Mouse (Mus musculus): ENCODE measurements at regions not wholly inside any gene's neighbourhood (a gene's known extent, or its start where the extent isn't known, plus 50 kb on each side); places are given as distances from the start of the nearest gene placed in this dataset.

- no peak for DNase-seq (ENCODE audit: low spot score in 2 of 2)
- H3K4me3 ChIP-seq: no peak overlapping the region
- TF ChIP-seq CTCF (conservative IDR thresholded peaks at IDR 0.05): no peak
- no peak overlapping the region for H3K27ac ChIP-seq
These were observed 50.9 kb upstream of the Fstl1 start for GRCm38 (mm10) chr16:37725745-37726144.

- no peak for DNase-seq (ENCODE audit: low spot score in 2 of 2)
- no peak for TF ChIP-seq CTCF (conservative IDR thresholded peaks at IDR 0.05)
- Histone ChIP-seq H3K4me3 (no peak overlapping the region), H3K27ac (no peak overlapping the region)
These were observed 60.9 kb upstream of the Ndufb4 start for GRCm38 (mm10) chr16:37715173-37715572.

- H3K4me3 ChIP-seq: no peak overlapping the region
- DNase-seq (ENCODE audit: low spot score in 2 of 2): no peak
- H3K27ac ChIP-seq: no peak overlapping the region
- no peak for TF ChIP-seq CTCF (conservative IDR thresholded peaks at IDR 0.05)
These were observed 60.0 kb upstream of the Ndufb4 start for GRCm38 (mm10) chr16:37714276-37714675.

GRCm38 (mm10) chr16:37706242-37706923 lies 52.1 kb upstream of the Ndufb4 start:
- no peak for DNase-seq (ENCODE audit: low spot score in 2 of 2)
- Histone ChIP-seq H3K27ac (peak overlapping the region; percentile 88), H3K4me3 (no peak overlapping the region)
- TF ChIP-seq CTCF (conservative IDR thresholded peaks at IDR 0.05): no peak

GRCm38 (mm10) chr16:37705209-37705608 lies 51.0 kb upstream of the Ndufb4 start:
- H3K27ac ChIP-seq: peak overlapping the region; percentile 88
- no peak for DNase-seq (ENCODE audit: low spot score in 2 of 2)
- H3K4me3 ChIP-seq: no peak overlapping the region
- no peak for TF ChIP-seq CTCF (conservative IDR thresholded peaks at IDR 0.05)

GRCm38 (mm10) chr16:37704461-37705155 lies 50.4 kb upstream of the Ndufb4 start:
- TF ChIP-seq CTCF (conservative IDR thresholded peaks at IDR 0.05): no peak
- peak; percentile 51 to 75 for DNase-seq (ENCODE audit: low spot score in 2 of 2)
- peak overlapping the region; percentile 88 for H3K27ac ChIP-seq
- H3K4me3 ChIP-seq: no peak overlapping the region; the same call in 1 of the 2 replicates

Measured in layer of hippocampus, adult 2 months (tissue).